Mouse (Mus musculus) neutrophil, adult 83 days (primary cell): Measurements from ENCODE around the gene Il22ra1. TPM values are rescaled to one million over a fixed set of nuclear protein-coding genes. Genes with fewer than 3 reads are reported as not detected.

Experiments
- total RNA-seq, 2 experiments: library from RNA; stranded (reverse); gene quantifications; one replicate each; pipeline ENCODE4 v1.2.4; 2023

Gene Il22ra1
- total RNA-seq: under 1 TPM in 1 of 2 experiments, not detected in 1; 0.22 TPM

GRCm38 (mm10) chr4:135727817-135728216, at the start of gene Il22ra1:
TSS of gene Il22ra1 (plus strand) at chr4:135728172.

DNA sequence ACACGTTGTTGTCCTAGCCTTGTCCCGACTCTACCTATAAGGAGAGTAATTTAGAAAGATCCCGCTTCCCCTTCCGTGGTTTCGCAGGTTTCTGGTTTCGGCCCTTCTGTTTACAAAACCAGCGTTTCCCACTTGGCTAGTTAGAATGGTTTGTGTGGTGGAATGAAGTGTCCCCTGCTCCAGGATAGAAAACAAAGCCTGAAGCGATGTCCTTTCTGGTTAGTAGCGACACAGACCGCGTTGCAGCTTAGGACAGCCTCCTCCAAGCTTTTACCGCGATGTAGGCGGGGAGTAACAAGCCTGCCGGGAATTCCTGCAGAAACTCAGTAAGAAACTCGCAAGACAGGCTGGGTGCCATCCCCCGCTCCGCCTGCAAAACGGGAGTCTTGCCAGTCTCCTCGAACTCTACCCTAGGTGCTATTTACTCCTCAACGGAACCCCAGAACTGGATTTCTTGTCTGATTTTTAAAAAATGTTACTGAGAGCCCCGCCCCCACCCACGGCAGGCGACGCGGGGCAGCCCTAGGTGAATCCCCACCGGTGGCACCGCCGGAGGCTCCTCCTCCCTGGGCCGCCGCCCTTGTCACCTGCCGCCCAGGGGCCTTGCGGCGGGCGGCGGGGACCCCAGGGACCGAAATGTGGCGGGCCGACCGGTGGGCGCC, 41.9 kb upstream of the Il22ra1 start, which contains the start of gene Ifnlr1:
Gene Ifnlr1 (plus strand): TSS at position 382 of the 662 bp plus-strand sequence.

DNA sequence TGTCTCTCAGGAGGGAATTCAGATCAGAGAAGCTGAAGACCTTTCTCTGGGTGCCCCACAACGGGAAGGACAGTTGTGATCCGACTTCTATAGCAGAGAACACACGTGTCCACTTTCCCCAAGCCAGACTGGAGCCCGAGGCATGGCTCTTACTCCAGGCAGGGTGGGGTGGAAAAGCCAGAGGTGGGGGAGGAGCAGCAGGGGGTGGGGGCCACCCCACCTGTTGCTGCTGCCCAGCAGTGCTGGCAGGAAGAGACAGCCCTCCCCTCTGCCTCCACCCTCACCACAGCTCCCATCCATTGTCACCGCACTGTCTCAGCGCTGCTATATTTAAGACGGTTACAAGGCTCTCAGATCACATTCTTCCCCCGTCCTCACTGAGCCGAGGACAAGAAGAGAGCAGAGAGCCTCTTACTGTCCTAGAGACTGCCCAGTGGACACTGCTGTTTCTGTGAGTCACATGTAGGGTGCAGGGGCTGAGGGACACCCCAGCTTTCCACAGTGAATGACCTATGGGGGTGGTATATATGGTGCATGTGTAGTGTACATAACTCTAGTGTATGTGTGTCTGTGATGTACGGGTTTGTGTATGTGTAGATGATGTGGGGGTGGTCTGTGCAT, 31.5 kb downstream of the Il22ra1 start, which contains the start of gene Myom3:
Gene Myom3 (plus strand): TSS at position 360 of the 621 bp plus-strand sequence.

Other genes with a start within 250 kb of the Il22ra1 start
- not detected for gene Stpg1, start 233.4 kb upstream of the Il22ra1 start, total RNA-seq
- gene Nipal3, start 233.1 kb upstream of the Il22ra1 start, total RNA-seq: 10 to 100 TPM; 17.7 to 26.0 TPM
- gene Grhl3, start 154.5 kb upstream of the Il22ra1 start, total RNA-seq: not detected
- gene Ifnlr1, start 41.9 kb upstream of the Il22ra1 start, total RNA-seq: 10 to 100 TPM; 40.1 to 46.4 TPM
- gene Myom3, start 31.5 kb downstream of the Il22ra1 start, total RNA-seq: not detected
- gene Srsf10, start 127.6 kb downstream of the Il22ra1 start, total RNA-seq: 10 to 100 TPM; 52.3 to 66.0 TPM
- 10 to 100 TPM; 83.0 to 85.8 TPM for gene Pnrc2, start 145.7 kb downstream of the Il22ra1 start, total RNA-seq
- gene Cnr2, start 167.2 kb downstream of the Il22ra1 start, total RNA-seq: 10 to 100 TPM; 29.9 to 36.6 TPM
- 100 to 1,000 TPM; 110 TPM for gene Fuca1, start 192.6 kb downstream of the Il22ra1 start, total RNA-seq
- 10 to 100 TPM; 55.0 to 61.7 TPM for gene Hmgcl, start 218.3 kb downstream of the Il22ra1 start, total RNA-seq
- gene Gale, start 235.6 kb downstream of the Il22ra1 start, total RNA-seq: 10 to 100 TPM; 12.3 to 14.4 TPM
- 10 to 100 TPM; 86.7 to 96.1 TPM for gene Lypla2, start 244.5 kb downstream of the Il22ra1 start, total RNA-seq